Mouse (Mus musculus) induced T-regulatory cell, adult 2 months (primary cell): ENCODE measurements around the gene Tepsin.

Source experiments
- DNase-seq: peaks from one replicate; pipeline ENCODE4 v3.0.0-alpha.2; 2012; ENCODE audit warnings: low read depth

Gene Tepsin

GRCm38 (mm10) chr11:120098588-120099511 lies at the start of gene Tepsin, which contains the start of gene Ndufaf8:
Gene Tepsin, minus strand, starts transcription at chr11:120098731.
Gene Ndufaf8, plus strand, starts transcription at chr11:120098928.
- DNase-seq = peak; percentile 99

GRCm38 (mm10) chr11:120143708-120144497 lies 45.4 kb upstream of the Tepsin start:
- no peak for DNase-seq

- DNase-seq = peak; percentile 65
These were observed 44.1 kb upstream of the Tepsin start for GRCm38 (mm10) chr11:120142601-120143051.

- no peak for DNase-seq
These were observed 41.7 kb upstream of the Tepsin start for GRCm38 (mm10) chr11:120140255-120140654.

GRCm38 (mm10) chr11:120139309-120139731 lies 40.8 kb upstream of the Tepsin start:
- peak; percentile 60 for DNase-seq

GRCm38 (mm10) chr11:120137625-120138004 lies 39.1 kb upstream of the Tepsin start:
- DNase-seq = no peak

- DNase-seq = no peak
These were observed 38.5 kb upstream of the Tepsin start for GRCm38 (mm10) chr11:120136796-120137624.

- DNase-seq = no peak
These were observed 37.7 kb upstream of the Tepsin start for GRCm38 (mm10) chr11:120136195-120136594.

GRCm38 (mm10) chr11:120134847-120135530 lies 36.5 kb upstream of the Tepsin start:
- DNase-seq = no peak

- no peak for DNase-seq
These were observed 35.6 kb upstream of the Tepsin start for GRCm38 (mm10) chr11:120134148-120134547.

- no peak for DNase-seq
These were observed 30.8 kb upstream of the Tepsin start for GRCm38 (mm10) chr11:120129281-120129680.

- DNase-seq = peak; percentile 24
These were observed 28.3 kb upstream of the Tepsin start for GRCm38 (mm10) chr11:120126845-120127244.

- DNase-seq = no peak
These were observed 23.6 kb upstream of the Tepsin start for GRCm38 (mm10) chr11:120122126-120122525.

GRCm38 (mm10) chr11:120120642-120121420 lies 22.3 kb upstream of the Tepsin start:
- peak; percentile 32 for DNase-seq

- no peak for DNase-seq
These were observed 21.5 kb upstream of the Tepsin start for GRCm38 (mm10) chr11:120119936-120120541.

- DNase-seq = no peak
These were observed 20.6 kb upstream of the Tepsin start for GRCm38 (mm10) chr11:120119108-120119507.

- DNase-seq = no peak
These were observed 19.1 kb upstream of the Tepsin start for GRCm38 (mm10) chr11:120117626-120118025.

GRCm38 (mm10) chr11:120114488-120115215 lies 16.1 kb upstream of the Tepsin start:
- DNase-seq = no peak

- DNase-seq = no peak
These were observed 13.6 kb upstream of the Tepsin start for GRCm38 (mm10) chr11:120112136-120112535.
